Mouse (Mus musculus) embryonic facial prominence, embryonic 12.5 days (tissue): ENCODE results near the gene Ociad2. TPM values are rescaled to one million over a fixed set of nuclear protein-coding genes. Genes with fewer than 3 reads are reported as not detected.

Experiments used
- ATAC-seq: fragments of 200-750 bp; cut with Nextera tagmentation; 2 replicates; pipeline ENCODE4 v1.8.0; 2017; ENCODE audit not compliant: insufficient number of reproducible peaks, insufficient read depth, low FRiP score, low TSS enrichment
- H3K27ac ChIP-seq: fragments of 300-500 bp; sonication (generic); 2 replicates; pipeline ENCODE4 v1.5.1; 2016; ENCODE audit warnings: mild to moderate bottlenecking
- H3K27me3 ChIP-seq: fragments of 300-500 bp; sonication (generic); 2 replicates; pipeline ENCODE4 v1.6.1; 2016; ENCODE audit warnings: mild to moderate bottlenecking, moderate library complexity
- H3K36me3 ChIP-seq: fragments of 300-500 bp; sonication (generic); 2 replicates; pipeline ENCODE4 v1.6.1; 2016; ENCODE audit warnings: mild to moderate bottlenecking
- H3K4me1 ChIP-seq: fragments of 300-500 bp; sonication (generic); 2 replicates; pipeline ENCODE4 v1.6.1; 2016
- H3K4me2 ChIP-seq: fragments of 300-500 bp; sonication (generic); replicated peaks from 2 replicates; pipeline ENCODE4 v1.6.1; 2016; ENCODE audit warnings: mild to moderate bottlenecking, moderate library complexity
- H3K4me3 ChIP-seq: fragments of 300-500 bp; sonication (generic); 2 replicates; pipeline ENCODE4 v1.5.1; 2016; ENCODE audit warnings: mild to moderate bottlenecking
- H3K9ac ChIP-seq: fragments of 300-500 bp; sonication (generic); 2 replicates; pipeline ENCODE4 v1.6.1; 2016; ENCODE audit warnings: mild to moderate bottlenecking, moderate library complexity
- H3K9me3 ChIP-seq: fragments of 300-500 bp; sonication (generic); 2 replicates; pipeline ENCODE4 v1.6.1; 2016; ENCODE audit warnings: mild to moderate bottlenecking, moderate library complexity
- WGBS: fragments of 180-500 bp; shearing (Covaris S2); methylation state at CpG from one replicate; pipeline ENCODE4 v1.1.7; 2016; 5-methylcytosine and 5-hydroxymethylcytosine counted together
- polyA plus RNA-seq: library from polyadenylated mRNA; unstranded; fragments of >200 nt; fragmentation: Nextera tagmentation; extraction: Ambion mirVana; gene quantifications from 2 replicates; pipeline ENCODE4 v1.2.1, GENCODE M21; 2016

Gene Ociad2
- polyA plus RNA-seq, 1 experiment from 2014 or later = 13.6 TPM

GRCm38 (mm10) chr5:73274941-73275340 lies 65.9 kb downstream of the Ociad2 start:
- H3K4me3 ChIP-seq = no peak overlapping the region
- H3K9me3 ChIP-seq = no peaks in the 10 kb centered on the region
- H3K36me3 ChIP-seq = no peaks in the 10 kb centered on the region
- ATAC-seq = no peak
- no peak overlapping the region for H3K9ac ChIP-seq
- H3K4me2 ChIP-seq = no peak overlapping the region
- H3K27ac ChIP-seq = no peak overlapping the region
- peaks cover 4% of the 10 kb centered on the region; the same call in 1 of the 2 replicates for H3K4me1 ChIP-seq
- no peaks in the 10 kb centered on the region for H3K27me3 ChIP-seq
- WGBS = 88% methylated on average over 2 of the region's 2 CpGs

DNA sequence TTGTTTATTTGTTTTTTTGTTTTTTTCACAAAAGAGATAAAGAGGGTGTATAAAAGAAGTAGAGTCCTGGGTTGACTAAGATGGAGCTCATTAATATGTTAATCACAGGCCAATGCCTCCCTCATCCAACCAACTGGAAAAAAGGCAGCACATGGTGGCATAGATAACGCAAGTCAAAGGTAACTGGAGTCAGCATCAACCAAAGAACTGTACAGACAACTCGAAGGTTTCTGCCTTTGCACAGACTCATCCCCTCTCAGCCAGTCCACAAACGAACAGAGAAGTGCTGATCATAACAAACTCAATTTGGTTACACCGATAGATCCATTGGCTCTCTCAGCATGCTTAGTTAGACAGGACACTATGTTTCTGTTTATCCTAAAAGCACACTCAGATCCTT lies 67.7 kb downstream of the Ociad2 start:
- WGBS = 76% methylated on average over 4 of the region's 4 CpGs

More for the DNA sequence above, 67.7 kb downstream of the Ociad2 start:
- no peak overlapping the region for H3K4me3 ChIP-seq
- no peak overlapping the region for H3K27ac ChIP-seq
- H3K27me3 ChIP-seq = no peaks in the 10 kb centered on the region
- H3K36me3 ChIP-seq = no peaks in the 10 kb centered on the region
- H3K4me1 ChIP-seq = no peaks in the 10 kb centered on the region
- no peak overlapping the region for H3K4me2 ChIP-seq
- H3K9me3 ChIP-seq = no peaks in the 10 kb centered on the region
- no peak for ATAC-seq
- H3K9ac ChIP-seq = no peak overlapping the region

Other genes starting within 250 kb of the Ociad2 start
- gene Fryl, start 84.4 kb downstream of the Ociad2 start, polyA plus RNA-seq = 28.6 and 28.7 TPM in 2 replicates
- 207 and 219 TPM in 2 replicates for gene Ociad1, start 48.2 kb downstream of the Ociad2 start, polyA plus RNA-seq
- not detected in 2 replicates for gene Cwh43, start 65.0 kb upstream of the Ociad2 start, polyA plus RNA-seq
- 37.9 and 39.4 TPM in 2 replicates for gene Dcun1d4, start 140.0 kb upstream of the Ociad2 start, polyA plus RNA-seq